Mouse (Mus musculus) small intestine, adult 2 months (tissue): ENCODE data around the gene Rbp2.

Experiments used
- CTCF ChIP-seq: fragments of 200-500 bp; IDR thresholded peaks from 2 replicates; pipeline ENCODE4 v1.5.1; 2012; ENCODE audit warnings: low read depth, mild to moderate bottlenecking, control low read depth, inconsistent platforms, low read length, moderate library complexity, mixed read lengths; ENCODE audit not compliant: insufficient replicate concordance, insufficient read length; ENCODE audit errors: extremely low read depth
- POLR2A ChIP-seq: fragments of 200-500 bp; IDR thresholded peaks from 2 replicates; pipeline ENCODE4 v1.6.1; 2012; ENCODE audit warnings: low read depth, mild to moderate bottlenecking, control low read depth, inconsistent platforms, low read length, moderate library complexity

DNA sequence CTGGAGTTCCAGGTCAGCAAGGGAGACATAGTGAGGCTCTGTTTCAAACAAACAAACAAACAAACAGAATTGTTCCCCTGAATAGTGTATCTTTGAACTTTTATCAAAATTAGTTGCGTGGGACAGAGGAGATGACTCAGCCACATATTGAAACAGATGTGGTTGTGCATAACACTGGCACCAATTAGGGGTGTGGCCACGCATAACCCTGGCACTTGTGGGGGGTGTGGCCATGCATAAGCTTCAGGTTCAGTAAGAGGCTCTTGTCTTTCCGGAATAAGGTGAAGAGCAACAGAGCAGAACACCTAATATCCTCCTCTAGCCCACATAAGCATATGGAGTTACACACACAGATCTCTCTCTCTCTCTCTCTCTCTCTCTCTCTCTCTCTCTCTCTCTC lies 58.1 kb downstream of the Rbp2 start:
- no peak for TF ChIP-seq POLR2A
- no peak for TF ChIP-seq CTCF
